Mouse (Mus musculus) kidney, embryonic 15.5 days (tissue): ENCODE data around the gene Uqcrc1. TPM values are rescaled to one million over a fixed set of nuclear protein-coding genes. Genes with fewer than 3 reads are reported as not detected.

Experiments used
- microRNA counts: library from miRNA; unstranded; fragments of <30 nt; microRNA quantifications from one replicate; lab custom pipeline; 2016
- microRNA-seq: library from miRNA; unstranded; fragments of <30 nt; microRNA quantifications from one replicate; pipeline ENCODE4, GENCODE M21; 2016
- polyA plus RNA-seq: library from polyadenylated mRNA; unstranded; fragments of >200 nt; fragmentation: Nextera tagmentation; extraction: Ambion mirVana; gene quantifications from 2 replicates; pipeline ENCODE4 v1.2.1, GENCODE M21; 2015

Gene Uqcrc1
- polyA plus RNA-seq, 1 experiment from 2014 or later = 523 TPM

MicroRNAs encoded within 50 kb of the gene (microRNA counts, 519-probe panel; counts per million panel counts)
- microRNA mmu-miR-711 (lab: Ali Mortazavi, UCI) = 31.7 counts per million

Small RNA genes lying within 50 kb of the gene (microRNA-seq; reads per million reads assigned to microRNA genes)
- not detected for gene Mir711

Other genes starting within 250 kb of the Uqcrc1 start
- 25.5 and 27.6 TPM in 2 replicates for gene Prkar2a, start 247.3 kb upstream of the Uqcrc1 start, polyA plus RNA-seq
- 96.4 and 106 TPM in 2 replicates for gene Ip6k2, start 152.8 kb upstream of the Uqcrc1 start, polyA plus RNA-seq
- gene Nckipsd, start 128.3 kb upstream of the Uqcrc1 start, polyA plus RNA-seq = 12.0 and 16.3 TPM in 2 replicates
- 0.13 and 0.26 TPM in 2 replicates for gene Celsr3, start 110.3 kb upstream of the Uqcrc1 start, polyA plus RNA-seq
- 11.3 and 15.2 TPM in 2 replicates for gene Slc26a6, start 83.3 kb upstream of the Uqcrc1 start, polyA plus RNA-seq
- not detected in 2 replicates for gene Tmem89, start 22.0 kb upstream of the Uqcrc1 start, polyA plus RNA-seq
- 2.1 and 3.5 TPM in 2 replicates for gene Col7a1, start 17.0 kb downstream of the Uqcrc1 start, polyA plus RNA-seq
- gene Ucn2, start 49.4 kb downstream of the Uqcrc1 start, polyA plus RNA-seq = 0.14 and 0.18 TPM in 2 replicates
- gene Pfkfb4, start 55.1 kb downstream of the Uqcrc1 start, polyA plus RNA-seq = 8.7 and 10.6 TPM in 2 replicates
- 81.7 and 95.6 TPM in 2 replicates for gene Shisa5, start 101.9 kb downstream of the Uqcrc1 start, polyA plus RNA-seq
- 11.1 and 13.8 TPM in 2 replicates for gene Trex1, start 123.1 kb downstream of the Uqcrc1 start, polyA plus RNA-seq
- 26.3 and 27.0 TPM in 2 replicates for gene Atrip, start 137.5 kb downstream of the Uqcrc1 start, polyA plus RNA-seq
- gene Ccdc51, start 145.9 kb downstream of the Uqcrc1 start, polyA plus RNA-seq = 12.9 and 13.6 TPM in 2 replicates
- gene Tma7, start 146.0 kb downstream of the Uqcrc1 start, polyA plus RNA-seq = 616 and 693 TPM in 2 replicates
- 15.2 and 19.4 TPM in 2 replicates for gene Plxnb1, start 158.8 kb downstream of the Uqcrc1 start, polyA plus RNA-seq
- gene Fbxw21, start 225.4 kb downstream of the Uqcrc1 start, polyA plus RNA-seq = not detected in 2 replicates